Mouse (Mus musculus) embryonic facial prominence, embryonic 12.5 days (tissue): Measurements from ENCODE around the gene Gm9789. TPM values are rescaled to one million over a fixed set of nuclear protein-coding genes. Genes with fewer than 3 reads are reported as not detected.
"Not testable (repeated sequence)": the region's sequence is repeated elsewhere in the genome, so short reads cannot be mapped to it uniquely, and the experiment has no call there.

Source experiments
- ATAC-seq: fragments of 200-750 bp; cut with Nextera tagmentation; 2 replicates; pipeline ENCODE4 v1.8.0; 2017; ENCODE audit not compliant: insufficient number of reproducible peaks, insufficient read depth, low FRiP score, low TSS enrichment
- H3K27ac ChIP-seq: fragments of 300-500 bp; sonication (generic); 2 replicates; pipeline ENCODE4 v1.5.1; 2016; ENCODE audit warnings: mild to moderate bottlenecking
- H3K27me3 ChIP-seq: fragments of 300-500 bp; sonication (generic); 2 replicates; pipeline ENCODE4 v1.6.1; 2016; ENCODE audit warnings: mild to moderate bottlenecking, moderate library complexity
- H3K36me3 ChIP-seq: fragments of 300-500 bp; sonication (generic); 2 replicates; pipeline ENCODE4 v1.6.1; 2016; ENCODE audit warnings: mild to moderate bottlenecking
- H3K4me1 ChIP-seq: fragments of 300-500 bp; sonication (generic); 2 replicates; pipeline ENCODE4 v1.6.1; 2016
- H3K4me2 ChIP-seq: fragments of 300-500 bp; sonication (generic); replicated peaks from 2 replicates; pipeline ENCODE4 v1.6.1; 2016; ENCODE audit warnings: mild to moderate bottlenecking, moderate library complexity
- H3K4me3 ChIP-seq: fragments of 300-500 bp; sonication (generic); 2 replicates; pipeline ENCODE4 v1.5.1; 2016; ENCODE audit warnings: mild to moderate bottlenecking
- H3K9ac ChIP-seq: fragments of 300-500 bp; sonication (generic); 2 replicates; pipeline ENCODE4 v1.6.1; 2016; ENCODE audit warnings: mild to moderate bottlenecking, moderate library complexity
- H3K9me3 ChIP-seq: fragments of 300-500 bp; sonication (generic); 2 replicates; pipeline ENCODE4 v1.6.1; 2016; ENCODE audit warnings: mild to moderate bottlenecking, moderate library complexity
- WGBS: fragments of 180-500 bp; shearing (Covaris S2); methylation state at CpG from one replicate; pipeline ENCODE4 v1.1.7; 2016; 5-methylcytosine and 5-hydroxymethylcytosine counted together
- polyA plus RNA-seq: library from polyadenylated mRNA; unstranded; fragments of >200 nt; fragmentation: Nextera tagmentation; extraction: Ambion mirVana; gene quantifications from 2 replicates; pipeline ENCODE4 v1.2.1, GENCODE M21; 2016

Gm9789 gene
- not detected in 2 replicates for polyA plus RNA-seq

- 89% methylated on average over 4 of the region's 4 CpGs for WGBS
- no peak within 1 kb of the TSS for H3K4me2 ChIP-seq
- H3K9ac ChIP-seq = no peak within 1 kb of the TSS
- H3K36me3 ChIP-seq = no peaks in the 10 kb centered on the region
- H3K4me3 ChIP-seq = no peak within 1 kb of the TSS
- H3K27ac ChIP-seq = no peak within 1 kb of the TSS
- H3K4me1 ChIP-seq = no peaks in the 10 kb centered on the region
- no peak for ATAC-seq
- no peaks in the 10 kb centered on the region for H3K9me3 ChIP-seq
- H3K27me3 ChIP-seq = no peaks in the 10 kb centered on the region
Observed at GRCm38 (mm10) chr16:89157652-89158051, at the start of gene Gm9789. Gene Gm9789, plus strand, starts transcription at chr16:89157952.

GRCm38 (mm10) chr16:89140551-89140950, 17.2 kb upstream of the Gm9789 start, which contains the start of gene Gm6358:
Gene Gm6358, plus strand, starts transcription at chr16:89140851.
- WGBS = 94% methylated on average over 1 of the region's 1 CpGs

GRCm38 (mm10) chr16:89150786-89151185, 7.0 kb upstream of the Gm9789 start, which contains the start of gene Gm10061:
Gene Gm10061, plus strand, starts transcription at chr16:89151086.
- Histone ChIP-seq H3K9ac (no peak within 1 kb of the TSS), H3K4me2 (no peak within 1 kb of the TSS), H3K27ac (no peak within 1 kb of the TSS), H3K9me3 (no peaks in the 10 kb centered on the region), H3K27me3 (no peaks in the 10 kb centered on the region), H3K4me3 (no peak within 1 kb of the TSS), H3K36me3 (no peaks in the 10 kb centered on the region), H3K4me1 (no peaks in the 10 kb centered on the region)
- WGBS = 97% methylated on average over 1 of the region's 1 CpGs
- no peak for ATAC-seq

More at GRCm38 (mm10) chr16:89140551-89140950, 17.2 kb upstream of the Gm9789 start, which contains the start of gene Gm6358:
- no peak within 1 kb of the TSS for H3K4me2 ChIP-seq
- ATAC-seq = no peak
- H3K27ac ChIP-seq = no peak within 1 kb of the TSS
- H3K36me3 ChIP-seq = no peaks in the 10 kb centered on the region
- no peaks in the 10 kb centered on the region for H3K27me3 ChIP-seq
- H3K9ac ChIP-seq = no peak within 1 kb of the TSS
- no peaks in the 10 kb centered on the region for H3K9me3 ChIP-seq
- no peaks in the 10 kb centered on the region for H3K4me1 ChIP-seq
- no peak within 1 kb of the TSS for H3K4me3 ChIP-seq

GRCm38 (mm10) chr16:89169190-89169589, 11.4 kb downstream of the Gm9789 start, which contains the start of gene Gm7735:
Gene Gm7735, plus strand, starts transcription at chr16:89169490.
- H3K27me3 ChIP-seq, H3K4me2 ChIP-seq, H3K36me3 ChIP-seq, H3K9me3 ChIP-seq, H3K27ac ChIP-seq, H3K4me1 ChIP-seq, ATAC-seq, H3K4me3 ChIP-seq, H3K9ac ChIP-seq: not testable (repeated sequence)

- no peak within 1 kb of the TSS for H3K4me3 ChIP-seq
- no peak within 1 kb of the TSS for H3K4me2 ChIP-seq
- no peaks in the 10 kb centered on the region for H3K9me3 ChIP-seq
- 85% methylated on average over 2 of the region's 2 CpGs for WGBS
- no peak within 1 kb of the TSS for H3K9ac ChIP-seq
- no peak for ATAC-seq
- no peaks in the 10 kb centered on the region for H3K4me1 ChIP-seq
- H3K27me3 ChIP-seq = no peaks in the 10 kb centered on the region
- no peaks in the 10 kb centered on the region for H3K36me3 ChIP-seq
- H3K27ac ChIP-seq = no peak within 1 kb of the TSS
Observed at GRCm38 (mm10) chr16:89174435-89174834, 16.7 kb downstream of the Gm9789 start, which contains the start of gene 1110057P08Rik. Gene 1110057P08Rik, plus strand, starts transcription at chr16:89174735.

- Histone ChIP-seq H3K9me3 (no peaks in the 10 kb centered on the region), H3K9ac (no peak overlapping the region), H3K4me3 (no peak overlapping the region), H3K27ac (no peak overlapping the region), H3K36me3 (no peaks in the 10 kb centered on the region), H3K4me1 (no peaks in the 10 kb centered on the region), H3K4me2 (no peak overlapping the region), H3K27me3 (no peaks in the 10 kb centered on the region)
- no peak for ATAC-seq
- WGBS = 90% methylated on average over 4 of the region's 4 CpGs
Observed at GRCm38 (mm10) chr16:89188621-89189020, 30.9 kb downstream of the Gm9789 start.

GRCm38 (mm10) chr16:89205561-89205960, 47.8 kb downstream of the Gm9789 start, which contains the start of gene Krtap20-2:
Gene Krtap20-2, plus strand, starts transcription at chr16:89205861.
- no peak within 1 kb of the TSS for H3K4me2 ChIP-seq
- ATAC-seq = no peak
- H3K27me3 ChIP-seq = no peaks in the 10 kb centered on the region
- no peaks in the 10 kb centered on the region for H3K4me1 ChIP-seq
- H3K27ac ChIP-seq = no peak within 1 kb of the TSS
- H3K36me3 ChIP-seq = no peaks in the 10 kb centered on the region
- no peaks in the 10 kb centered on the region for H3K9me3 ChIP-seq
- H3K4me3 ChIP-seq = no peak within 1 kb of the TSS
- WGBS = 83% methylated on average over 1 of the region's 1 CpGs
- H3K9ac ChIP-seq = no peak within 1 kb of the TSS

Other genes starting within 250 kb of the Gm9789 start
- not detected in 2 replicates for gene Krtap19-9b, start 225.7 kb upstream of the Gm9789 start, polyA plus RNA-seq
- gene Krtap16-3, start 195.1 kb upstream of the Gm9789 start, polyA plus RNA-seq = not detected in 2 replicates
- not detected in 2 replicates for gene Krtap22-2, start 147.2 kb upstream of the Gm9789 start, polyA plus RNA-seq
- not detected in 2 replicates for gene Gm10229, start 142.7 kb upstream of the Gm9789 start, polyA plus RNA-seq
- gene Krtap6-1, start 126.3 kb upstream of the Gm9789 start, polyA plus RNA-seq = not detected in 2 replicates
- gene Gm10228, start 116.5 kb upstream of the Gm9789 start, polyA plus RNA-seq = not detected in 2 replicates
- not detected in 2 replicates for gene Krtap6-5, start 110.1 kb upstream of the Gm9789 start, polyA plus RNA-seq
- gene 1110025L11Rik, start 94.0 kb upstream of the Gm9789 start, polyA plus RNA-seq = not detected in 2 replicates
- not detected in 2 replicates for gene Krtap6-3, start 73.9 kb upstream of the Gm9789 start, polyA plus RNA-seq
- gene Gm6358, start 17.1 kb upstream of the Gm9789 start, polyA plus RNA-seq = not detected in 2 replicates
- not detected in 2 replicates for gene Gm10061, start 6.9 kb upstream of the Gm9789 start, polyA plus RNA-seq
- gene Gm7735, start 11.5 kb downstream of the Gm9789 start, polyA plus RNA-seq = not detected in 2 replicates
- gene 1110057P08Rik, start 16.8 kb downstream of the Gm9789 start, polyA plus RNA-seq = not detected in 2 replicates
- not detected in 2 replicates for gene Krtap20-2, start 47.9 kb downstream of the Gm9789 start, polyA plus RNA-seq
- gene Krtap21-1, start 245.9 kb downstream of the Gm9789 start, polyA plus RNA-seq = not detected in 2 replicates